Mouse (Mus musculus): ENCODE results near the gene Acoxl. TPM values are rescaled to one million over a fixed set of nuclear protein-coding genes. Genes with fewer than 3 reads are reported as not detected.
A peak's percentile ranks its signal among the peaks of the same experiment; 100 is the strongest.

Acoxl gene
- total RNA-seq, 2 experiments from 2014 or later = not detected

DNA sequence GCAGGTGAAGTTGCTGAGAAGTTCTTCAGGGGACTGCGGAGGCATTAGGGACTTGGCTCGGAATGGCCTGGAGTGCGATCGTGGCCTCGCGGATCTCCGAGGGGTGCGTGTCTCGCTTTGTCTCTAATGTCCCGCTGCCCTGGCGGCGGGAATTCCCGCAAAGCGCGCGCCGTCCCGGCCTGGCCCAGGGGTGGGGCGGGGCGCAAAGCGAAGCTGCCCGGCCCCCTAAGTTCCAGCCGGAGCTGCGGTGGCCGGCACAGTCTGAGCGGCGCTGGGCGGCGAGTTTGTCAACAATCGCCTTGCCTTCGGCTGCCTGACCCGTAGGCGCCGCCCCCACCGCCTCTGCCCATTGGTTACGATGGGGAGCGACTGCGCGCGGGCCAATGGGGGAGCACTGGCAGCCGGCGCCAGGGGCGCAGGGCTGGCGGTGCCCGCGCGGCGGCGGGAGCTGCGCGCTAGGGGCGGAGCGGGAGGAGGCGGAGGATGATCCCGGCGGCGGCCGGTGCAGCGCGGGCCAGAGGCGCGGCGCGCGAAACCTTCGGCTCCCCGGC is 288.5 kb downstream of the Acoxl start:
- intact Hi-C loops (cut with DNase I) = no loop called here

DNA sequence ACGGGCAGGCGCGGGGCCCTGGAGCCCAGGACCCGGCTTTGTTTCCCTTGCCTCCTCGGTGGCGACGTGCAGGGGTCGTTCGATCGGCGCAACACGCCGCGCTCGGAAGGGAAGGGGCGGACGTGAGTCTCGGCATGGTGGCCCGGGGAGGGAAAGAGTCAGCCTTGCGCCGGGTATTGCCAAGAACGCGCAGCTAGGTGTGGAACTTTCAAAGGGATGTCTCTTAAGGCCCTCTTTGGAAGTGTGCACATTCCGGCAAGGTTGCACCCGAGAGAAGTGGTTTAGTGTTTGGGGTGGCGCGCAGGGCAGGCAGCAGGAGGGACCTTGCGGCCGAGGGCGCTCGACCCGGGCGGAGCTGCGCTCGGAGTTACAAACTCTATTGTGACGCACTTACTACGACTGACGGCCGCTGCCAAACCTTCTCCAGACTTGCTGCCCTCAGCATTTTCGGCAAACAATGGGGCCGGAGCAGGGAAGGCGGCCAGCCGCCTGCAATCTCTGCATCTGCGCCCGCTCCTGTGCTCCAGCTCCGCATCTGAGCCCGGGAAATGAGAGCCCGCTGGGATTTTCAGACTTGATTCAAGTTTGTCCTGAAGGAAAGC is 289.1 kb downstream of the Acoxl start:
- intact Hi-C loops (cut with DNase I) = no loop called here
- DNase-seq (ENCODE audit: low spot score in 2 of 2) = peak; percentile 47 to 57

More for the DNA sequence above, 288.5 kb downstream of the Acoxl start:
- DNase-seq (ENCODE audit: low spot score in 2 of 2) = peak; percentile 85 to 87

DNA sequence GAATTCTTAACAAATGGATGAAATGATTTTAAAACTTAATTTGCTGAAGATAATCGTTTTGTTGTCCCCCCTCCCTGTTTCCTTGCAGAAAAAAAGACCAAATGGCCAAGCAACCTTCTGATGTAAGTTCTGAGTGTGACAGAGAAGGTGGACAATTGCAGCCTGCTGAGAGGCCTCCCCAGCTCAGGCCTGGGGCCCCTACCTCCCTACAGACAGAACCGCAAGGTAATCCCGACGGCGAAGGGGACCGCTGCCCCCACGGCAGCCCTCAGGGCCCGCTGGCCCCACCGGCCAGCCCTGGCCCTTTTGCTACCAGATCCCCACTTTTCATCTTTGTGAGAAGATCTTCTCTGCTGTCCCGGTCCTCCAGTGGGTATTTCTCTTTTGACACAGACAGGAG is 289.9 kb downstream of the Acoxl start:
- intact Hi-C loops (cut with DNase I) = no loop called here
- DNase-seq (ENCODE audit: low spot score in 2 of 2) = no peak

DNA sequence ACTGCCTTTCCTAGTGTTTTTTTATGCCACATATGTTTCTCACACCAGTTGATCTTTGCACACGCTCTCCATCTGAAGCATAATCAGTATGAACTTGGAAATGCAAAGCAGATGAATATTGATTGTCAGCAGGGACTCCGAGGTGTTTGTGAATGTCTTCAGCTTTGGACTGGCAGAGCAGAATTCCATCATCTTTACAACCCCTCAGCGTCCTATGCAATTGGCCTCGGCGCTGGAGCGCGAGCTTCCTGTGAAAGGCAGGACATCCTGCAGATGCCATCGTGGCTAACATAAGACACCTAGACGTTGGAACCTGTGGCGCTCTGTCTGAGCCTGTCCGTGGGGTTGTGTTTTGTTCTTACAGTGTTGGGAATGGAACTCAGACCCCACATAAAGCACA is 292.8 kb downstream of the Acoxl start:
- intact Hi-C loops (cut with DNase I) = no loop called here
- DNase-seq (ENCODE audit: low spot score in 2 of 2) = no peak

DNA sequence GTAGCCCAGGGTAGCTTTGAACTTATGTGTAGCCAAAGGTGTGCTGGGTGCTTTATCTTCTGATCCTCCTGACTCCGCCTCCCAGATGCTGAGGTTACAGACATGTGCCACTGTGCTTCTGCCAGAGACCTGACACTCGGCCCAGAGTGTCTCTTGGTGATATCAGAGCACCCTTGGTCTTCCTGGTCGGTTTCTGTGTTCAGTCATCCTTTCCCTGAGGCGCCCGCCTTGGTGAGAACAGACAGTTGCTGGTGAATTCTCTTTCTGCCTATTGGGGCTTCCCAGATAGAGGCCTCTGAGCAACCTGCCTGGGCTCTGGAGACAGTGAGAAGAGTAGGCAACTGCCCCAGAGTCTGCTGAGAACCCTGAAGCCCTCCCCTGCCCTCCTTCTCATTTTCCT is 294.0 kb downstream of the Acoxl start:
- intact Hi-C loops (cut with DNase I) = no loop called here
- no peak for DNase-seq (ENCODE audit: low spot score in 2 of 2)

DNA sequence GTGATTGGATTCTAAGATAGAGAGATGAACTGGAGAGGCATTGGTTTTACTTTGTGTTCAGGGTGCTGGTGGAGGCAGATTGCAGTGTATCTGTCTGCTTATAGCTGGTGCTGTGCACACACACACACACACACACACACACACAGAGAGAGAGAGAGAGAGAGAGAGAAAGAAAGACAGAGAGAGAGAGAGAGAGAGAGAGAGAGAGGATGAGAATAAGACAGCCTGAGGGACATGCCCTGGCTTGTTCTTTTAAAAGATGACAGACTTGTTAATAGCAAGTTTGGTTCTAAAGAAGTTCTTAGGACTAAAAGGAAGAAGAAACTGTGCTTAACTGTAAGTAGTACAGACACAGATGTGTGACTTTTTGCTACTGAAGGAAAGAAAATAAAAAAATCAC is 295.2 kb downstream of the Acoxl start:
- DNase-seq (ENCODE audit: low spot score in 2 of 2) = no peak
- intact Hi-C loops (cut with DNase I) = no loop called here

DNA sequence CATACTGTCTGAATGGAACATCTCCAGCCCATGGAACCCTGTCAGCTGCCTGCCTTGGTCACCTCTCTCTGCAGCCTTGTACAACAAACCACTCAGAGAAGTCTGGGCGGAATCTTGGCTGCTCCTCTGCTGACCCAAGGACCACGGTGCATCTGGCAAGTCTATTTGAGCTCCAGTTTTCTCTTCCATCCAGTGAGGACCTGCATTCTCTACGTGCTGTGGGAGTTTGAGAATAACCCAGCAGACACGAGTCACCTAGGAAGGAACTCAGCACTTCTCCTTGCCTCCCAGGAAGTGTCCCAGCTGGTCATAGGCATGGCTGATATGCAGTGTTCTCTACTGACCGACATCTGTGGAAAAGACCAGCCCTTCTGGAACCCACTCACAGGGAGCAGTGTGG is 295.8 kb downstream of the Acoxl start:
- DNase-seq (ENCODE audit: low spot score in 2 of 2) = no peak
- intact Hi-C loops (cut with DNase I) = no loop called here

DNA sequence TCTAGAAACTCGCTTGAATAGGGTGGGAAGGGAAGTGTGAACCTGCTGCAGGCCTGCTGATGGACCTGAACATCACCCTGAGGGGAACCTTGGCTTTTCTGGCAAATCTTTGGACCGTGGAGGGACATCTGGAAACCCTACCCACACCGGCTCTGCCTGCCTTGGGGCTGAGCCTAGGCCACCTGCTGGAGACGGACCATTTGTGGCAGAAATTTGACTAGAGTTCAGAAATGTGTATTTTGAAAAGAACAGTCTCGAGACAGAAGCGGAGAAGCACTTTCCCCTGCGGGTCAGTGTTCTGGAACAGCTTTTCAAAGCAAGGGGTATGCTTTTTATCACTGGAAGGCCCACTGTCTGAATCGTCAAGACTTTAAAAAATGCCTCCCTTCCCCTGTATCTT is 296.3 kb downstream of the Acoxl start:
- intact Hi-C loops (cut with DNase I) = no loop called here
- DNase-seq (ENCODE audit: low spot score in 2 of 2) = no peak

DNA sequence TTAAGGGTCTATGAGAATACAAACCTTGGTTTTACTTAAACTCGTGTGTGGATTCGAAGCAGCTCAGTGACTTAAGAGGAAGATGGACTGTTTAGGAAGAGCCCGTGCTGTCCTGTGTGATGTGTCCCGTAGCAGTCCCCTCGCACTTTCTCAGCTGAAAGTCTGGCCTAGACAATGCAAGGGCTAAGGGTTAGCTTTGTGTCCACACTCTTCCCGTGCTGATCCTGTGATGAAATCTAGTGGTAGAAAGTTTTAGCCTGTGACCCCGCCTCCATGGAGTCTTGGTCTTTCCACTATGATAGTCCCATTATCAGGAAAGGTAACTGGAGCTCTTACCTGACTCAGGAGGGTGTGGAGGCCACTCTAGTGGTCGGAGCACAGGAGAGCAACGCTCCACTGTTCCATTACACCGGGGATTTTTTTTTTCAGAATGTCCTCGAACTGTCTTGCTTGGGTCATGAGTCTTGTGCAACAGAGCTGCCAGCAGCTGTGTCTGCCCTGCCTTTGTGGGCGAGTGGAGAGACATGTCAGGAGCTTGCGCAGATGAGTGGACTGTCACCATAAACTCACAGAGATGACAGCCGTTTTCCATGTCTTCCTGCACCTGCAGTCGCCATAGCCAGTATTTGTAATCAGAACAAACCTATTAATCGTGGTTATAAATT is 298.2 kb downstream of the Acoxl start:
- DNase-seq (ENCODE audit: low spot score in 2 of 2) = no peak
- intact Hi-C loops (cut with DNase I) = no loop called here

DNA sequence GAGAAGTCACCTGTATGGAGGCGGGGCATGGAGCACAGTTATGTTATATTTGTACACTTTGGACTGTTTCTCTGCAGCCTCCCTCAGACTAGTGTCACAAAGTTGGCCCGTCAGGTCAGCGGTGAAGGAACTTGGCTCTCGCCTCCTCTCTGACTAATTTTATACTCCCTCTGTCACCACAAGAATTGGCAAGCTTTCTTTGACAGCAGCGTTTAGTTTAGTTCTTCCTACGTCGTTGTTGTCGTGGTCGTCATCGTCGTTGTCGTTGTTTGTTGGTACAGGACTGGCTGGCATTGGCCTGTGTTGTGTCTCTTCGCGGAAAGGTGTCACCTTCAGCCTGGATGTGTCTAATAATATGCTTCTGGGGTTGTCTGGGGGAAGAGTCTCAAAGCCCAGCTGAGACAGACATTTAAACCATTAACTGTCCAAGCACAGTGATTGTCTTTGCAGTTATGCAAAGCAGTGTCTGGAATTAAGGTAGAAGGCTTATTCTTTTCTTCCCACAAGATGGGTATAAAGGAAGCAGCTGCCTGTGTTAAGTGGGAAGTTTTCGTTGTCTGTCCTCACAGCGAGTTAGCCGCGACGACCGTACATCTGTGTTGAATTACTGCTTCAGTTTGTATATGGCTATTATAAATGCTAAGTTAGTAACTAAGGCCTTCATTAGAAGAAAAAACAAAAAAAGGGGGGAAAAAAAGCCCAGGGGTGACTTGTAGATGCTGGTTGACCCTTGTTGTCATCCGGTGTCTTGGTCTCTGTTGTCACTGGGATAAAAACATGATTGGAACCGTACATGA is 299.0 kb downstream of the Acoxl start:
- no peak for DNase-seq (ENCODE audit: low spot score in 2 of 2)
- intact Hi-C loops (cut with DNase I) = no loop called here

DNA sequence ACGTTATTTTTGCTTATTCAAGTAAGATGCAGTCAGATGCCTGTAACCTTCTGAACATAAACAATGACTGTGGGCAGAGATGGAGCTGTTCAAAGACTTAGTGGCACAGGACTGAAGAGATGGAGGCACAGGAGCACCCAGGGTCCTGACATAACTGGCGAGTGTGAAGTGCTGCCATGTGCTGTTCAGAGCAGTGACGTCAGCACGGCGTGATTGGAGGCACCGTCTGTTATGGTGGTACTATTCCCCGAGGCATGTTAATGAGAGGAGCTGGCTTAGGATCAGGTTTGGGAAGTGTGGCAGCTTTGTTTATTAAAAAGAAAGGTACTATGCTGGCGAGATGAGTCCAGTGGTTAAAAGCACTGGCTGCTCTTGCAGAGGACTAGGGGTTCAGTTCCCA is 300.2 kb downstream of the Acoxl start:
- intact Hi-C loops (cut with DNase I) = no loop called here

DNA sequence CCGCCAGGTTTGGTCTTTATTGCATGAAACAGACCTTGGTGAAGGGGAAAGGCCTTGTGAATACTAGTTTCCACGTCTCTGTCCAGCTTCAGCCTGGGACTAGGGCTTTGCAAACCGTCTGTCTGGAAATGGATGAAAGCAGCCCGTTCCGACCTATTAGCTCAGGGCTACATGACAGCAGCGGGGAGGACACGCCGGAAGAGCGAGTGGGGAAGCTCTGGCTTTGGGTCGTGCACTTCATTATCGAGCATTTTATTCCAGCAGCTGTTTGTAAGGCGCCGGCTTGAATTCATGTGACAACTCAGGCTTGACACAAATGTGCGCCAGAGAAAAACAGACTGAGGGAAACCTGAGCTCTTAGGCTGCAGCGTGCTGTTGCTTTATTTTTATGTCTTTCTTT is 301.1 kb downstream of the Acoxl start:
- intact Hi-C loops (cut with DNase I) = no loop called here
- DNase-seq (ENCODE audit: low spot score in 2 of 2) = no peak

More for the DNA sequence above, 300.2 kb downstream of the Acoxl start:
- DNase-seq (ENCODE audit: low spot score in 2 of 2) = no peak

DNA sequence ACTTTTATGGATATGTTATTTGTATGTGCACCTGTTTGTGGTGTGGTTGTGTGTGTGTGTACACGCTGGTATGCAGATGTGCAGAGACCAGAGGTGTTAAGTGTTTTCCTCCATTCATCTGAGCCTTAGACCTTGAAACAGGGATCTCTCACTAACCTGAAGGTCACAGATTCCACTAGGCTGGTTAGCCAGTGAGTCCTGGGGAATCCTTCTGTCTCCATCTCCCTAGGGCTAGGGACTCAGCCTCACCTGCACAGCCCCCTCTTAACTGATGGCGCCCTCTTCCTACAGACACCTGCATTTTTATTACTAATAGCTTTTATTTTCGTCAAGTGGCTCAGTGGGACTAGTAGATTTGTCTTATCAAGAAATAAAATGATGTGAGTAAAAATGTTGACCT is 301.5 kb downstream of the Acoxl start:
- intact Hi-C loops (cut with DNase I) = no loop called here
- DNase-seq (ENCODE audit: low spot score in 2 of 2) = no peak

DNA sequence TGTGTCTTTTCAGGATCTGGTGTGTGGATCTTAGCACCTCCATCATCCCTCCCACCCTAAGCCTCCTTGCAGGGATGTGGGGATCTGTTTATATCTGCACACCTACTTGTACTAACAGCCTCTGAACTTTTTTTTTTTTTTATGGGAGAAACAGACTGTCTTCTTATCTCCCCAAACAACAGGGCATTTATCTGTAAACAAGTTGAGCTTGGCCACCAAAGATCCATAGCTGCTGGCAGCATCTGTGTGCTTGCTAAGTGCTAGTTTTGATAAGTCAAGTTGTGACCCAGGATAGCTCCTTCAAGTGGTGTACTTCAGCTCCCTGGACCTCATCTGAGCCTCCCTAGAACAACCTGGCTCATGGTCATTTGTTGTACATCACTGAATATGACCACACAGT is 305.3 kb downstream of the Acoxl start:
- no peak for DNase-seq (ENCODE audit: low spot score in 2 of 2)
- intact Hi-C loops (cut with DNase I) = no loop called here

DNA sequence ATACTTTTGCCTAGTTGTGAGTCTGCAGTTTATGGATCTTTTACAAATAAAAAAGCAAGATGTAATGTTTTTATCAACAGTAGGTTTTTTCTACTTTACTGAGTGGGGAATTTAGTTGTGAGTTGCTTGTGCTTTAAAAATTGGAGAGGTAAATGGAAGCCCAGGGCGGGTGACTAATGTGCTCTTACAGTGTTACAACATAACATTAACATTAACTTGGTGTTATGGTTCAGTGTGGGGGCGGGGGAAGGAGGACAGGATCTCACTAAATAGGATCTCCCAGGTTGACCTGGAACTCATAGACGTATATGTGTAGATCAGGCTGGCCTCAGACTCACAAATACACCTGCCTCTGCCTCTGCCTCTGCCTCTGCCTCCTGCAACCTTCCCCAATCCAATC is 306.8 kb downstream of the Acoxl start:
- intact Hi-C loops (cut with DNase I) = no loop called here
- no peak for DNase-seq (ENCODE audit: low spot score in 2 of 2)

DNA sequence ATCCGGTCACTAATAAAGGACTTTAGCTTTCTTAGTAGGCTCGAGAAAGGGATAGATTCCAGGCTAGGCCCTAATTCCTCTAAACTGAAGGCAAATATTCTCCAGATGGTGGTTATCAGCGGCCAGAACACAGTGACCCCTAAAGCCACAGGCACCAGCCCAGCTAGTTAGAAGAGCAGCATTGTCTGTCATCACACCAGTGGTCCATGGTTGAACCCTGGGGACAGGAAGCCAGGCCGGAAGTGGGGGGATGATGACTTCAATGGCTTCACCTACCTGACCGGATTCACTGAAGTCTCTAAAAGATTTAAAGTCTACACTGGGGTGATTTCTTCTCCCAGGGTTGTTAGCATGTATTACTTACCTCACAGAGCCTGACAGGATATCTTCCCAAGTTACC is 310.9 kb downstream of the Acoxl start:
- intact Hi-C loops (cut with DNase I) = no loop called here

DNA sequence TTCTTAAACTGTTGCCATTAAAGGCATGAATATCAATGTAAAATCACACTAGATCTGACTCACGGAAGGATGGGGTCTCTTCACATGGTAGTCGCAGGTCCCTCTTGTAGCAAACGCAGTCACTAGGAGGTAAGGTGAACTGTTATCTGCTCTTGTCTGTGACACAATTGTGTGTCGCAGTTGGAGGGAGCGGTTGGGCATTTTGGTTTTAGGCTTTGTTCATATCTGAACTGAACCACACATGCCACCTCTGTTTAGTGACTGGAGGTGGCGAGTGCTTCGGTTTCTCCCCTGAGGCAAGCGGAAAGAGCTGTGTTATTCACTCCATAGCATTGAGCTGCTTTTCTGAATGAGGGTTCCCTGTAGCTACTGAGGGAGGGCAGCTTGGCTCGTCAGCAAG is 313.5 kb downstream of the Acoxl start:
- intact Hi-C loops (cut with DNase I) = no loop called here
- DNase-seq (ENCODE audit: low spot score in 2 of 2) = no peak

More for the DNA sequence above, 310.9 kb downstream of the Acoxl start:
- DNase-seq (ENCODE audit: low spot score in 2 of 2) = no peak

DNA sequence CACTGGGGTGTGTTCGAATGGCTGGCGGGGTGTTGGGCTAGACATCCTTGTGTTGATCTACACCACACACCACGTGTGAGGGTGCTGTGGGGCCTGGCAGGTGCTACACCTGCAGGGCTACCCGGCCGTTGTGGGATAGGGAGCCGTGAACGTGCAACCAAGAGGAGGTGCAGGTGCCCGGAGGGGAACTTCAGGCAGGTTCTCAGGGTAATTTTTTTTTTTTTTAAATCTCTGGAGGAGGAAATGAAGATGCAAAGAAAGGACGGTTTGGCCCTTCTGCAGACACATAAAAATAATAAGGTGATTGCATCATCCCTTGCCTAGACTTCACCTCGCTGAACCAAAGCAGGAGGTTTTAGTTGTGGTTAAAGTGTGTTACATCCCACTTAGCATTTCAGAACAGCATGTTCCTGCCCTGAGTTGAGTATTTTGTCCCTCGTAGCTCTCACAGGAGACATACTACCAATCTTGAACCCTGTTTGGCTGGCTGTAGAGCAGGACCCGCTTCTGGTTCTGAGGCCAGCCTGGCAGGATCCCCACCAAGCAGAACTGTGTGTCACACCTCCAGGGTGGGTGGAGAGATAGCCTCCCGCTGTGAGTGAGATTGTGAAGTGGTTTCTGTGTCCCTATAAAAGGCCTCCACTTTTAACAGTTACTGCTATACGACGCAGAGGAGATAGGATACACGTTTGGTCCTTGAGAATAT is 314.3 kb downstream of the Acoxl start:
- no peak for DNase-seq (ENCODE audit: low spot score in 2 of 2)
- intact Hi-C loops (cut with DNase I) = no loop called here

DNA sequence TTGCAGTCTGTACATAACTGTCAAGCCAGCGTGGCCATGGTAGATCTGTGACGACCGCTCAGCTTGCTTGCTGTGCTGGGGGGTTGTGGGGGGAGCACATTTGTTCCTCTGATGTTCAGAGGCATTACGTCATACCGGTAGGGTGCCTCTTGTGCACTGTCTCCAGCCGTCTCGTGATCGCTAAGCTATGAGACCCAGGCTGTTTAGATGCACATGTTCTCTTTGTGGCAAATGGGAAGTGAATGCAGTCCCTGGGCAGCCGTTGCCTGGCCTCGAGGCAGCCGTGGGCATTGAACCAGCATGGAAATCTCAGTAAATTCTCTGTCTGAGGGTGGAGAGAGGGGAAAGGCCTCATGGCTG is 314.9 kb downstream of the Acoxl start:
- intact Hi-C loops (cut with DNase I) = no loop called here

DNA sequence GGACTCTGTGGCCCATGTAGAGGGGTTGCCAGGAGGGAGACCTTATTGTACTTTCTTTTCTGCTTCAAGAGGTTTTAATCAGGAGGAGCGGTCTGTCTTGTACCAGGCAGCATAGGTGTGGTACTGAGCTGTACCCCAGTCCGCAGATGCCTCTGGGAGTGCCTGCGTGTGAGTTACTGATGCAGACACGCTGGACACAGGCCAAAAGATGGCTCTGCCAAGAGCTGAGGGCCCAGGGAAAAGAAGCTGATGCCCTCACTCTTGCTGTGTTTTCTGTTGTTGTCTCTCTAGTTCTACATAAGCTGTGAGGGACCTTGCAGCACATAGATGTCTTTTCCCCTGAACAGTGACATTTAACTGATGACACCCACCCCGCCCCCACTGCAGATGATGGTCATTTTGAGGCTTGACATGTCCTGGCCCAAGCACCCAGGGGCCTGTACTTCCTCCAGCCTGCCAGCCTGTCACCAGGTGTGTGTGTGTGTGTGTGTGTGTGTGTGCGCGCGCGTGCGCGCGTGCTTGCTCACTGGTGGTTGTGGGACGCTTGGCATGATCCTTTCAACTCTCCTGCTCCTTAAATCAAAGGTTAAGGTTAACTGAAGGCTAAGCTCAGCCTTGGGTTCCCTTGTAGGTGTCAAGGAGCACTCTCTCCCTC is 316.9 kb downstream of the Acoxl start:
- intact Hi-C loops (cut with DNase I) = no loop called here
- no peak for DNase-seq (ENCODE audit: low spot score in 2 of 2)

More for the DNA sequence above, 314.9 kb downstream of the Acoxl start:
- DNase-seq (ENCODE audit: low spot score in 2 of 2) = no peak

Data from left cerebral cortex, postnatal 25 days (tissue).